Mouse (Mus musculus) limb, embryonic 15.5 days (tissue): ENCODE data around the gene Ccnl1. TPM values are rescaled to one million over a fixed set of nuclear protein-coding genes. Genes with fewer than 3 reads are reported as not detected.

Experiments
- ATAC-seq: fragments of 200-750 bp; cut with Nextera tagmentation; 2 replicates; pipeline ENCODE4 v1.8.0; 2017; ENCODE audit warnings: low read depth, moderate TSS enrichment; ENCODE audit not compliant: insufficient number of reproducible peaks, low FRiP score, low TSS enrichment
- H3K27ac ChIP-seq: fragments of 300-500 bp; sonication (generic); 2 replicates; pipeline ENCODE4 v1.5.1; 2015; ENCODE audit warnings: moderate library complexity, mild to moderate bottlenecking, inconsistent platforms
- H3K27me3 ChIP-seq: fragments of 300-500 bp; sonication (generic); 2 replicates; pipeline ENCODE4 v1.6.1; 2015; ENCODE audit warnings: inconsistent platforms
- H3K36me3 ChIP-seq: fragments of 300-500 bp; sonication (generic); 2 replicates; pipeline ENCODE4 v1.6.1; 2015; ENCODE audit warnings: inconsistent platforms
- H3K4me1 ChIP-seq: fragments of 300-500 bp; sonication (generic); 2 replicates; pipeline ENCODE4 v1.6.1; 2015; ENCODE audit warnings: inconsistent platforms
- H3K4me2 ChIP-seq: fragments of 300-500 bp; sonication (generic); 2 replicates; pipeline ENCODE4 v1.6.1; 2015; ENCODE audit warnings: mild to moderate bottlenecking, inconsistent platforms
- H3K4me3 ChIP-seq: fragments of 300-500 bp; sonication (generic); 2 replicates; pipeline ENCODE4 v1.5.1; 2015; ENCODE audit warnings: mild to moderate bottlenecking, inconsistent platforms
- H3K9ac ChIP-seq: fragments of 300-500 bp; sonication (generic); 2 replicates; pipeline ENCODE4 v1.6.1; 2015; ENCODE audit warnings: inconsistent platforms
- H3K9me3 ChIP-seq: fragments of 300-500 bp; sonication (generic); 2 replicates; pipeline ENCODE4 v1.6.1; 2016; ENCODE audit warnings: inconsistent platforms
- WGBS: fragments of 180-500 bp; shearing (Covaris S2); methylation state at CpG from one replicate; pipeline ENCODE4 v1.1.7; 2015; 5-methylcytosine and 5-hydroxymethylcytosine counted together
- polyA plus RNA-seq: library from polyadenylated mRNA; unstranded; fragments of >200 nt; fragmentation: Nextera tagmentation; extraction: Ambion mirVana; gene quantifications from 2 replicates; pipeline ENCODE4 v1.2.1, GENCODE M21; 2015

Gene Ccnl1
- polyA plus RNA-seq, result 101 and 110 TPM in 2 replicates

DNA sequence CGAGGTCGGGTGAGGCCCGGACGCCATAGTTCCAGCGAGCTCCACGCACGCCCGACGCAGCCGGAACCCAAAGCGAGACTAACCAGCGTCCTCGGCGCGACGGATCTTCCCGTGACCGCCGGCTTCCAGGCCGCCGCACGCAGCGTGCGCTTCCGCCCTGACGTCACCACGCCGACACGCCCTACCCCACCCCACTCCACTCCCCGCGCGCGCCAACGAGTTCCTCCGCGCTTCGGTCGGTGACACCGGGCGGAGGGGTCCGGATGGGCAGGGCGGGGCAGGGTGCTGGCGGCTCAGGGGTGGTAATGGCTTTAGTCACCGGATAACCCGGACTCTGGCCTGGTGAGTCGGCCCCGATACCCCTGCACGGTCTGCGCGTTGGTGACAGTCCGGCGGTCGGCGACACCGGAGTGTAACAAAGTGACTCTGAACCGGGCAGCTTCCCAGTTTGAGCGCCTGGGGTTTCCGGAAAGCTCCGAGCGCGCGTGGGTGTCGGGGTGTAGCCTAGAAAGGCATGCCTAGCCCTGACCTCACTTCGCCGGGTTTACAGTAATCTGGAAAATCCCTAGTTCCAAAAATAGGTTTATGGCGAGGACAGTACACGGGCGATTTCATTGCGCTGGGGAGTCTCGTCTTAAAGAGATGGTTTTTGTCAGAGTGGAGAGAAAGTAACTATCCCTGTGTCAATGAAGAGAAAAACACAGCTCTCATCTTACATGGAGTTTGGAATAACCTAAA lies at the start of gene Ccnl1:
Ccnl1 (minus strand) TSS at position 148 of the 738 bp plus-strand sequence.
- H3K9me3 ChIP-seq, result no peaks in the 10 kb centered on the region
- H3K4me1 ChIP-seq, result peaks cover 21% of the 10 kb centered on the region
- H3K9ac ChIP-seq, result peak within 1 kb of the TSS; percentile 98
- no peaks in the 10 kb centered on the region for H3K27me3 ChIP-seq
- under 1% methylated on average over 70 of the region's 70 CpGs for WGBS
- H3K4me2 ChIP-seq, result peak within 1 kb of the TSS; percentile 72
- H3K4me3 ChIP-seq, result peak within 1 kb of the TSS; percentile 92
- H3K27ac ChIP-seq, result peak within 1 kb of the TSS; percentile 100
- H3K36me3 ChIP-seq, result peaks cover 13% of the 10 kb centered on the region; the same call in 1 of the 2 replicates
- ATAC-seq, result peak; percentile 95

DNA sequence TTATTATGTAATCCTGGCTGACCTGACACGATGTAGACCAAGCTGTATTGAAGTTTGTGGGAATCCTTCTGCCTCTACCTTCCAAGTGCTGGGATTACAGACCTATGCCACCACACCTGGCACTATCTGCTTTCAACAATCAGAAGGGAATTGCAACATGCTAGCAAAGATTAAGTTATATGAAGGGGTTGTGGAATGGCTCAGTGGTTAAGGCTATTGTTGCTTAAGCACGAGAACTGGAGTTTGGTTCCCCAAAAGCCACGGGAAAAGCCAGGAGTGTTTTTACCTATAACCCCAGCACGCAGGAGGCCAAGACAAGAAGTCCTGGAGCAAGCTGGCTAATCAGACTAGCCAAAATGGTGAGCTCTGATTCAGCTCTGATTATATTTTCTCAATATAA lies 46.9 kb upstream of the Ccnl1 start:
- Histone ChIP-seq H3K36me3 (no peaks in the 10 kb centered on the region), H3K4me3 (no peak overlapping the region), H3K27me3 (no peaks in the 10 kb centered on the region), H3K9ac (no peak overlapping the region), H3K27ac (no peak overlapping the region), H3K9me3 (no peaks in the 10 kb centered on the region), H3K4me1 (no peaks in the 10 kb centered on the region), H3K4me2 (no peak overlapping the region)
- 82% methylated on average over 4 of the region's 4 CpGs for WGBS
- no peak for ATAC-seq

DNA sequence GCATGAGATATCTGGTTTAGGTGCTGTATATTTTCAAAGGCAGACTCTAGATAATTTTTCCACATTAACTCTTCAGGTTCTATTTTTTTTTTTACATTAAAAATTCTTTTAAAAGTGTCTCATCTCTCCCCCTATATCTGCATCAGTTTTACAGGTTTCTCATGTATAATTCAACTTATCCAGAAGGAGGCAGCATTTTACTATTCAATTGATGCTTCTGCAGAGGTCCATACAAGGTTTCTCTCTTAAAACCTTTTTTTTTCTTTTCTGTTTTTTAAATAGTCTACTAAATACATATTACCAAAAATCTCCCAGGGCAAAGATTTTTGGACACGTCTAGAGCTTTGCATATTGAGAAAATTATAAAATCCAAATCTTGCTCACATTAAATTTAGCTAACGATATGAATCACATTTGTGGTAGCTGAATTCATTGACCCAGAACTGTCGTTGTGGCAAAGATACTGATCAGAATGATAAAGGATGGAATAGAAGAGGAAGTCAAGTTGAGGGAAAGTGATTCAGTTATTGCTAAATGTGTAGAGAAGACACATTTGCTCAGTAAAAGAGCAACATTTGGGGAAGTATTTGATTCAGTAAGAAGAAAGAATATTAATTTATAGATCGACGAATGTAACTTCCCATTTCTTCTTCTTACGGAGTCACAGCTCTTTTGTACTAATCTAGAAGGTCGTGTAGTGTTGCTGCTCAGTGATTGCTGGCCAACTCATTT lies 46.3 kb upstream of the Ccnl1 start:
- ATAC-seq, result no peak
- WGBS, result 70% methylated on average over 7 of the region's 7 CpGs
- no peaks in the 10 kb centered on the region for H3K4me1 ChIP-seq
- H3K9ac ChIP-seq, result no peak overlapping the region
- H3K4me2 ChIP-seq, result no peak overlapping the region
- no peaks in the 10 kb centered on the region for H3K27me3 ChIP-seq
- H3K4me3 ChIP-seq, result no peak overlapping the region
- no peaks in the 10 kb centered on the region for H3K9me3 ChIP-seq
- no peaks in the 10 kb centered on the region for H3K36me3 ChIP-seq
- no peak overlapping the region for H3K27ac ChIP-seq

DNA sequence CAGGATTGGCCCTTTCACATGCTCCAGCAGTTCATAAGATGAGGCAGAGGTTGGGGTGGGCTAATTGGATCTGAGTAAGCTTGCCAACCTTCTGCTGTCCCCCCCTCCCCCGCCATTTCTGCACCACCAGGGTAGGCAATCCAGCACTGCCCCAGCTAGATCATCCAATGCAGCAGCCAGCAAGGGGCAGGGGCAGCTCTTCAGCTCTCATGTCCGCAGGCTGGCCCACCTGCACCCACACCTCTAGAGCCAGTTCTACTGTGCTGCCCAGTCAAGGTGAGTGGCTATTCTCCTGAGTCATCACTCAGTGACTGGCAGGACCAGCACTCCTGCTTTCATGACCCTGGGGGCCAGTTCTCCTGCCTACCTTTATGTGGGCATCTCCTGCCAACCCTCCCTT lies 42.4 kb upstream of the Ccnl1 start:
- Histone ChIP-seq H3K27ac (no peak overlapping the region), H3K27me3 (no peaks in the 10 kb centered on the region), H3K4me3 (no peak overlapping the region), H3K9ac (no peak overlapping the region), H3K4me2 (no peak overlapping the region), H3K9me3 (no peaks in the 10 kb centered on the region), H3K36me3 (no peaks in the 10 kb centered on the region), H3K4me1 (no peaks in the 10 kb centered on the region)
- 84% methylated on average over 2 of the region's 2 CpGs for WGBS
- ATAC-seq, result no peak

DNA sequence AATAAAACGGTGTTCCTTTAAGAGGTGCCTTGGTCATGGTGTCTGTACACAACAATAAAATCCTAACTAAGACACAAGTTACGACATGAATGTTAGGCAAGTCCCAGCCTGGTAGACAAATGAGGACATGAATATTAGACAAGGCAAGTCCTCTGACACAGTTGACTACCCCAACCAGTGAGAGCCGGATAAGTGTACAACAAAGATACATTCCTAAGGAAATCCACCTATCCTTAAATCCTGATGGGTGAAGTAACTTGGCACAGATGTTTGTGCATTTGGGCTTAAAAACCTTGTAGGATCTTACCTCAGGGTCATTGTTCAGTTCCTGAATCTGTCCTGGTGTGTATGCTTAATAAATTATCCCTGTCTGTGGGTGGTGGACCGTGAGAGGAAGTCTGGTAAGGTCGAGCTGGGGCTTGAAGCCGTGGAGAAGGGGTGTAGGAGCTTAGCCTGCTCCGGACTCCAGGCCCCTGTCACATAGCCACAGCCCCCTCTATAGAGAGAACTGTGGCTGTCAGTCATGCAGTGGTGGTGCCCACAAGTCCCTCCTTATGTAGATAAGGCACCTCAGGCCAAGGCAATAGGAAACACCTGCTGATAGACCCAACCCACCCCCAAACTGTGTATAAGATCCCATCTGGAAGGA lies 39.4 kb upstream of the Ccnl1 start:
- Histone ChIP-seq H3K27me3 (no peaks in the 10 kb centered on the region), H3K4me2 (no peak overlapping the region), H3K27ac (no peak overlapping the region), H3K36me3 (no peaks in the 10 kb centered on the region), H3K9ac (no peak overlapping the region), H3K9me3 (no peaks in the 10 kb centered on the region), H3K4me1 (no peaks in the 10 kb centered on the region), H3K4me3 (no peak overlapping the region)
- no peak for ATAC-seq
- 57% methylated on average over 7 of the region's 7 CpGs for WGBS

DNA sequence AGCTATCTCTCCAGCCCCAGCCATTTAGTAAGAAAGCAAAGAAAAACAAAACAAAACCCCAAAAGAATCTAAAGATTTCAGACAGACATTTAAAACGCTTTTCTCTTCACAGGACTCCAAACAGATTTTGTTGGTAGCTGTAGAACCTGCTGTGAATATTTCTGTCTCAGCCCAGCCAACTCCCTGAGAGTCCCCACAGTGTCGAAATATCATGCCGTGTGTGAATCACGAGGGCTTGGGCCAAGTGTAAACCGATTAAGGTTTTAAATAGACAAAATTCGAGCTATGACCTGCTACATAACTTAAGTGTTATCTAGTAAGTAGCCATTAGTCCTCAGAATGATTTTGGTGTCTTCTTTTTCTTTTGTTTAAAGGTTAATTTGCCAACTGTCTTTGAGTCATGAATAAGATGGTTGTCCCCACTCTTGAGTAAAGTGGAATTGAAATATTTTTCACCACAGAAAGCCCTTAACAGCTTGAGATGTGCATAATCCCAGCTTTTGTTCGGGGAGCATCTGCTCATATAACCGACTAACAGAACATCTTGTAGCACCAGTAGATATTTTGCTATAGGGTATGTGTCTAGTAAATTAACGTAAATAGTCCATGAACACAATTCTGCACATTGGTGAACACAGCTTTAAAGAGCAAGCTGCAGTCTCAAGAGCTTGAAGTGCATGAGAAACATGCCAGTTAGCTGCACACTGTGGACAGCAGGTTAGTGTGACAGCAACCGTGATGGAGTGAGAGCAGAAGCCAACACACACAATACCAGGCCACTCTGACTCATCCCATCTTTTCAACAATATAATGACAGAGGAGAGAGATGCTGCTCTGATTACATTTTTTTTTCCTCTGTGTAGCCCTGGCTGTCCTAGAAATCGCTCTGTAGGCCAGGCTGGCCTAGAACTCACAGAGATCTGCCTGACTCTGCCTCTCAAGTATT lies 34.6 kb upstream of the Ccnl1 start:
- Histone ChIP-seq H3K4me1 (no peaks in the 10 kb centered on the region), H3K36me3 (no peaks in the 10 kb centered on the region), H3K27ac (no peak overlapping the region), H3K9ac (no peak overlapping the region), H3K27me3 (no peaks in the 10 kb centered on the region), H3K4me2 (no peak overlapping the region), H3K9me3 (no peaks in the 10 kb centered on the region), H3K4me3 (no peak overlapping the region)
- ATAC-seq, result no peak
- 73% methylated on average over 11 of the region's 11 CpGs for WGBS

DNA sequence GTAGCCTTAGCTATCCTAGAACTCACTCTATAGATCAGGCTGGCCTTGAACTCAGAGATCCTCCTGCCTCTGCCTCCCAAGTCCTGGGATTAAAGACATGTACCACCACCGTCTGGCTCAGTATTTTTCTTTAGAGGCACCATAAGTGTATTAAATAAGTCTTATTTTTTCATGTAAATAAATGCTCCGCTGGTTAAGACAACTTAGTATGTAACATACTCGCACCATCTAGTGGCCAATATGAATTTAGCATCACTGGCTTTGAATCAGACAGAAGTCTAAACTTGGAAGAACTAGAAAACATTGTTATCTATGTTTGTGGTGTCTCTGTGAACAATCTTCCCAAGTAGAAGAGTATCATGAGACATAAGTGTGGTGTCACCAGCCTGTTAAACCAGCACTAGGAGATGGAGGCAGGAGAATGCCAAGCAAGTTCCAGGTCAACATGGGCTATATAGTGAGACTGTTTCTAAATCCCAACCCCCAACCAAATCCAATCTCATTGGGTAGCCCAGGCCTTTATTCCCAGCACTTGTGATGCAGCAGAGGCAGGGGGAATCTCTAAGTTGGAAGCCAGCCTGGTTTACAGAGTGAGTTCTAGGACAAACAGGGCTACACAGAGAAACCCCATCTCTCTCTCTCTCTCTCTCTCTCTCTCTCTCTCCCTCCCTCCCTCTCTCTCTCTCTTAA lies 33.1 kb upstream of the Ccnl1 start:
- 16% methylated on average over 3 of the region's 3 CpGs for WGBS
- no peaks in the 10 kb centered on the region for H3K36me3 ChIP-seq
- H3K27me3 ChIP-seq, result no peaks in the 10 kb centered on the region
- H3K9me3 ChIP-seq, result no peaks in the 10 kb centered on the region
- no peak overlapping the region for H3K4me3 ChIP-seq
- H3K4me1 ChIP-seq, result no peaks in the 10 kb centered on the region
- ATAC-seq, result no peak
- H3K27ac ChIP-seq, result no peak overlapping the region; the same call in 1 of the 2 replicates
- H3K9ac ChIP-seq, result no peak overlapping the region
- H3K4me2 ChIP-seq, result no peak overlapping the region

DNA sequence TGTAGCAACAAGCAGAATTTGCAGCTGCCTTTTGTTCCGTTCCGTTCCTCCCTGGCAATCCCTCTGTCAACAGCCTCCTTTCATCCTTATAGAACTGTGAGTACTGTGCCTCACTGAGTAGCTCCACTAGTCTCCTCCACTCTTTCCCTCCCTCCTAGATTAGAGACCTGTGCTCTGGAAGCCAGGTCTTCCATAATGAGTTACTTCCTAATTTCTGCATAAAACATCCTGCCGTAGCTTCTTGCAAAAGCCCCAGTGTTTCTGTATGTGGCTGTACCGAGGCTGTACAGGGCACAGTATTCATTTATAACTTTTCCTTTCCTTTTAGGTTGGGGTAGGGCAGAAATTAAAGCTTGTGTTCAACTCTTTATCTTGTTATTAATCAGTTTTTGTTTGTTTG lies 32.5 kb upstream of the Ccnl1 start:
- H3K27ac ChIP-seq, result no peak overlapping the region; the same call in 1 of the 2 replicates
- no peaks in the 10 kb centered on the region for H3K36me3 ChIP-seq
- no peak overlapping the region for H3K4me2 ChIP-seq
- no peak overlapping the region for H3K4me3 ChIP-seq
- 80% methylated on average over 4 of the region's 4 CpGs for WGBS
- no peak overlapping the region for H3K9ac ChIP-seq
- no peaks in the 10 kb centered on the region for H3K27me3 ChIP-seq
- no peak for ATAC-seq
- H3K4me1 ChIP-seq, result no peaks in the 10 kb centered on the region
- no peaks in the 10 kb centered on the region for H3K9me3 ChIP-seq

DNA sequence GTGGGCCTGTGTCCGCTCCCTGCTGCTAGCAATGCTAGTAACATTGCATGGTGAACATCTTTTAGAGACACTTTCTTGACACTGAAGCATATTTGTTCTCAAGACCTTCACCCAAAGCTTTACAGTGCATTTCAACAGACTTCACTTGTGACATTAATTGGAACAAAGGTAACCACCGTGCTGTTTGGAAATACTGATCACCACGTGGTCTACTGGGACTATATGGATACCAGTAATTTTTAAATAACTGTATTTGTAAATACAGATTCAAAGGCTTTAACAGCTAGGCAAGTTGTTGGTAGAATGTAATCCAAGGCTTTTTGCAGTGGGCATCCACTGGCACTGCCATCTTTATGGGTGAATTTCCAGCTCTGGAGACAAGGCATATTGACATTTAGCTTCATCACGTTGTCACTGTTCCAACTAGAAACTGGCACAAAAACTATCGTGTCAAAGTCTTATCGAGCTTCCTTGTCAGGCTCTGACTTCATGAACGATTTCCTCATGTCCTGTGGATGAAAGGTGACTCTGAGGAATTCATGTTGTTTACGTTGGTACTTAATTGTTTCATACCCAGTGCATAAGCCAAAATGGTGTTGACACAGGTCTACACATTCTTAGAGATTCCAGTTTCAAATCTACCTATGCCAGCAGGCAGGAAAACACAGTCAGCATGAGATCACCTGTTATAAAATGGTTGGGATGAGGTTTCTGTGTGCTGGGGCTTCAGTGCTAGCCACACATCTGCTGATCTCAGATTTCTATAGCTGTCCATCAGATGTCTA lies 30.9 kb upstream of the Ccnl1 start:
- Histone ChIP-seq H3K4me1 (no peaks in the 10 kb centered on the region), H3K36me3 (no peaks in the 10 kb centered on the region), H3K27me3 (no peaks in the 10 kb centered on the region), H3K27ac (no peak overlapping the region), H3K4me3 (no peak overlapping the region), H3K9me3 (no peaks in the 10 kb centered on the region), H3K9ac (no peak overlapping the region), H3K4me2 (no peak overlapping the region)
- ATAC-seq, result no peak
- 68% methylated on average over 8 of the region's 8 CpGs for WGBS

DNA sequence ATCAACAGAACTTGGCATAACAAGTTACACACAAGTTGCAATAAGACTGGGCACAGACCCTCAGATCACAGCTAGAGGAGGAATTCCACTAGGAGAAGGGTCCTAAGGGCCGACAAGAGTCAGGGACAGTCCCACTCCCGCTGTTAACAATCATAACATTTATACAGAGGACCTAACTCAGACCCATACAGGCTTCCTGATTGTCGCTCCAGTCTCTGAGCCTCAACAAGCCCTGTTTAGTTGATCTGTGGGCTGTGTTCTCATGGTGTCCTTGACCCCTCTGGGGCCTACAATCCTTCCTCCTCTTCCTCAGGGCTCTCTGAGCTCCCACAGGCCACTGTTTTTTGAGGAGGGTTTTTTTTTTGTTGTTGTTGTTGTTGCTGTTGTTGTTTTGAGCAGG lies 18.2 kb upstream of the Ccnl1 start:
- H3K9ac ChIP-seq, result no peak overlapping the region
- no peak for ATAC-seq
- H3K4me3 ChIP-seq, result no peak overlapping the region
- H3K27ac ChIP-seq, result no peak overlapping the region
- no peaks in the 10 kb centered on the region for H3K9me3 ChIP-seq
- no peak overlapping the region for H3K4me2 ChIP-seq
- peaks cover 11% of the 10 kb centered on the region; the same call in 1 of the 2 replicates for H3K4me1 ChIP-seq
- WGBS, result 63% methylated on average over 3 of the region's 3 CpGs
- no peaks in the 10 kb centered on the region for H3K27me3 ChIP-seq
- H3K36me3 ChIP-seq, result no peaks in the 10 kb centered on the region
